ENCODE assay signal across 8 mouse cellular contexts in genomic region chr3:65929304-65929783, GRCm38 (mm10). TPM values are rescaled to one million over a fixed set of nuclear protein-coding genes. Genes with fewer than 3 reads are reported as not detected.
A peak's percentile ranks its signal among the peaks of the same experiment; 100 is the strongest.
DNase-seq lines count a peak whose midpoint lies in the region; ATAC-seq and TF ChIP-seq lines count a peak whose summit lies in the region.

No protein-coding gene starts in this region.

- H3K9me3 ChIP-seq in forebrain, embryonic 11.5 days (ENCODE audit: control insufficient read depth, low read length), result no peaks in the 10 kb centered on the region
- no peaks in the 10 kb centered on the region for H3K9me3 ChIP-seq in heart, embryonic 15.5 days (replicated peaks)
- H3K9me3 ChIP-seq in liver, embryonic 14.5 days (ENCODE audit: control insufficient read depth, low read length), result no peaks in the 10 kb centered on the region

- peak; percentile 84 for ATAC-seq in forebrain, embryonic 11.5 days (replicated peaks; ENCODE audit: low FRiP score)
- peak; percentile 79 for ATAC-seq in heart, embryonic 15.5 days (replicated peaks; ENCODE audit: insufficient number of reproducible peaks, insufficient read depth, low FRiP score, low read depth)
- ATAC-seq in liver, embryonic 14.5 days (ENCODE audit: insufficient read depth), result peak; percentile 63

- TF ChIP-seq EP300 in liver, embryonic 14.5 days (IDR thresholded peaks at IDR 0.05; ENCODE audit: low read depth), result no peak

- peak; percentile 62 to 64 for DNase-seq in B cell, adult 2 months
- peak; percentile 59 to 71 for DNase-seq in adrenal gland, postnatal 4 days (ENCODE audit: low spot score in 2 of 2)
- DNase-seq in forebrain, embryonic 11.5 days (ENCODE audit: low spot score), result peak; percentile 86
- peak; percentile 85 for DNase-seq in kidney, postnatal 14 days
- peak; percentile 46 to 60 (median 49) for DNase-seq in liver, embryonic 14.5 days (ENCODE audit: low read depth in 3 of 3, low spot score in 3 of 3)
- peak; percentile 86 for DNase-seq in neural tube, embryonic 10.5 days (ENCODE audit: extremely low spot score, low spot score)
- DNase-seq in telencephalon, adult 2 months (ENCODE audit: low read depth, low spot score), result peak; percentile 53

- WGBS in forebrain, embryonic 11.5 days, result 3% methylated on average over 10 of the region's 10 CpGs
- 2% methylated on average over 10 of the region's 10 CpGs for WGBS in heart, embryonic 15.5 days
- WGBS in liver, embryonic 14.5 days (ENCODE audit: insufficient replicate concordance), result 7% methylated on average over 10 of the region's 10 CpGs

- H3K27ac ChIP-seq in forebrain, embryonic 11.5 days (ENCODE audit: low read depth, low read length), result peak overlapping the region; percentile 50
- peak overlapping the region; percentile 50 for H3K27ac ChIP-seq in heart, embryonic 15.5 days
- H3K27ac ChIP-seq in liver, embryonic 14.5 days, result no peak overlapping the region

- peak; percentile 90 for TF ChIP-seq CTCF in liver, embryonic 14.5 days (IDR thresholded peaks at IDR 0.05; ENCODE audit: low read depth)

- H3K4me1 ChIP-seq in forebrain, embryonic 11.5 days (replicated peaks; ENCODE audit: control insufficient read depth, insufficient read depth, low read length), result peaks cover 9% of the 10 kb centered on the region; the same call in 1 of the 2 replicates
- H3K4me1 ChIP-seq in heart, embryonic 15.5 days (replicated peaks), result peaks cover 28% of the 10 kb centered on the region
- H3K4me1 ChIP-seq in liver, embryonic 14.5 days (replicated peaks; ENCODE audit: control insufficient read depth in 2 of 2, insufficient read depth in 2 of 2, low read length in 1 of 2), result peaks cover 5 to 18% of the 10 kb centered on the region in 2 experiments

- H3K4me2 ChIP-seq in forebrain, embryonic 11.5 days (ENCODE audit: low read depth, low read length, severe bottlenecking), result peak overlapping the region; percentile 47
- H3K4me2 ChIP-seq in heart, embryonic 15.5 days, result peak overlapping the region; percentile 62
- H3K4me2 ChIP-seq in liver, embryonic 14.5 days (ENCODE audit: low read depth), result peak overlapping the region; percentile 50

- no peaks in the 10 kb centered on the region for H3K27me3 ChIP-seq in forebrain, embryonic 11.5 days (ENCODE audit: control insufficient read depth, insufficient read depth, low read length)
- no peaks in the 10 kb centered on the region for H3K27me3 ChIP-seq in heart, embryonic 15.5 days
- no peaks in the 10 kb centered on the region for H3K27me3 ChIP-seq in liver, embryonic 14.5 days (ENCODE audit: control insufficient read depth, insufficient read depth, low read length)

- H3K4me3 ChIP-seq in forebrain, embryonic 11.5 days (ENCODE audit: low read depth, low read length), result 0 out of 2 replicates have a peak overlapping the region, but pooled peaks have one; percentile 7
- H3K4me3 ChIP-seq in heart, embryonic 15.5 days, result peak overlapping the region; percentile 32
- H3K4me3 ChIP-seq in liver, embryonic 14.5 days (ENCODE audit: insufficient read depth in 1 of 2, low read depth in 2 of 2, low read length in 2 of 2), result peak overlapping the region in 1 of 2 experiments; percentile 26; a peak in 1 of 4 replicates

- H3K36me3 ChIP-seq in forebrain, embryonic 11.5 days (ENCODE audit: control insufficient read depth, insufficient read depth, low read length), result no peaks in the 10 kb centered on the region
- no peaks in the 10 kb centered on the region for H3K36me3 ChIP-seq in heart, embryonic 15.5 days
- no peaks in the 10 kb centered on the region for H3K36me3 ChIP-seq in liver, embryonic 14.5 days (replicated peaks; ENCODE audit: control insufficient read depth, insufficient read depth, low read depth)

- peak overlapping the region; percentile 50; the same call in 1 of the 2 replicates for H3K9ac ChIP-seq in forebrain, embryonic 11.5 days (ENCODE audit: low read length)
- peak overlapping the region; percentile 51; the same call in 1 of the 2 replicates for H3K9ac ChIP-seq in heart, embryonic 15.5 days
- H3K9ac ChIP-seq in liver, embryonic 14.5 days (replicated peaks), result no peak overlapping the region

RNA-seq across cellular contexts. Expression of gene Ccnl1, which starts 28.7 kb away (rescaled TPM):
- total RNA-seq in adrenal gland, postnatal 4 days (2021), result 100 to 1,000 TPM; 109 to 117 TPM
- 124 and 130 TPM in 2 replicates for polyA plus RNA-seq in forebrain, embryonic 11.5 days (2014; fragmentation: Nextera tagmentation; extraction: Ambion mirVana)
- 60.5 and 67.5 TPM in 2 replicates for polyA plus RNA-seq in heart, embryonic 15.5 days (2015; fragmentation: Nextera tagmentation; extraction: Ambion mirVana)
- 29.9 and 45.9 TPM in 2 replicates for polyA plus RNA-seq in liver, embryonic 14.5 days (2012; rRNA removed)
- polyA plus RNA-seq in liver, embryonic 14.5 days (2014; fragmentation: Nextera tagmentation; extraction: Ambion mirVana), result 41.6 and 44.2 TPM in 2 replicates
